In genomic region chr6:52251177-52251879, GRCm38 (mm10) we compare ENCODE assay signal across 32 mouse cellular contexts. TPM values are rescaled to one million over a fixed set of nuclear protein-coding genes. Genes with fewer than 3 reads are reported as not detected.
DNase-seq lines count a peak whose midpoint lies in the region; ATAC-seq lines count a peak whose summit lies in the region.
"Had no signal": no experiment of that assay in that cellular context is flagged by ENCODE, and none has a peak within 500 bp of the region (broad histone marks: within the 10 kb centered on the region; RNA-seq: fewer than 3 reads in every experiment).

No protein-coding gene starts in this region.

- H3K36me3 ChIP-seq in neural tube, embryonic 11.5 days (ENCODE audit: control insufficient read depth, insufficient read depth, low read length): no peaks in the 10 kb centered on the region
- no peaks in the 10 kb centered on the region for H3K36me3 ChIP-seq in limb, embryonic 11.5 days (ENCODE audit: control insufficient read depth, insufficient read depth, low read length)
- H3K36me3 ChIP-seq: embryonic facial prominence, embryonic 12.5 days; forebrain, embryonic 12.5 days; heart, embryonic 12.5 days; hindbrain, embryonic 10.5 days; intestine, embryonic 15.5 days; liver, embryonic 15.5 days; lung, embryonic 15.5 days; midbrain, embryonic 15.5 days; stomach, embryonic 15.5 days had no signal

- DNase-seq in neural tube, embryonic 11.5 days (ENCODE audit: low spot score): peak; percentile 13
- DNase-seq in neural tube, embryonic 10.5 days (ENCODE audit: extremely low spot score, low spot score): no peak
- DNase-seq in NIH3T3 (ENCODE audit: low read depth): peak; percentile 26
- peak; percentile 50 for DNase-seq in limb, embryonic 11.5 days (ENCODE audit: low spot score)
- DNase-seq in naive thymus-derived CD4-positive, alpha-beta T cell, adult 2 months (ENCODE audit: low read depth): peak; percentile 13
- no peak for DNase-seq in kidney, adult 9 months
- DNase-seq in layer of hippocampus, postnatal 25 days (ENCODE audit: extremely low spot score in 1 of 2, low spot score in 1 of 2): no peak
- DNase-seq: adrenal gland, postnatal 10 days; cerebellum, adult 18-20 months; cerebellum, postnatal 14 days; gastrocnemius, adult 2 months; heart, postnatal 10 days; liver; lung, postnatal 36 days; right cerebral cortex, adult 18-20 months; thymus, adult 18-20 months had no signal

- no peaks in the 10 kb centered on the region for H3K9me3 ChIP-seq in neural tube, embryonic 11.5 days (ENCODE audit: control insufficient read depth, low read length)
- no peaks in the 10 kb centered on the region for H3K9me3 ChIP-seq in limb, embryonic 11.5 days (ENCODE audit: control insufficient read depth, low read length)
- H3K9me3 ChIP-seq: embryonic facial prominence, embryonic 12.5 days; forebrain, embryonic 12.5 days; heart, embryonic 12.5 days; hindbrain, embryonic 10.5 days; intestine, embryonic 15.5 days; liver, embryonic 15.5 days; lung, embryonic 15.5 days; midbrain, embryonic 15.5 days; stomach, embryonic 15.5 days had no signal

- H3K27me3 ChIP-seq in neural tube, embryonic 11.5 days (ENCODE audit: control insufficient read depth, insufficient read depth, low read length): peaks cover 91% of the 10 kb centered on the region
- peaks cover 6% of the 10 kb centered on the region; the same call in 1 of the 2 replicates for H3K27me3 ChIP-seq in limb, embryonic 11.5 days (ENCODE audit: control insufficient read depth, insufficient read depth, low read length)
- H3K27me3 ChIP-seq: CH12.LX had no signal

- H3K27ac ChIP-seq in neural tube, embryonic 11.5 days (ENCODE audit: low read depth, low read length): no peak overlapping the region
- H3K27ac ChIP-seq in limb, embryonic 11.5 days (replicated peaks; ENCODE audit: low read depth, low read length): peak overlapping the region; percentile 80
- H3K27ac ChIP-seq: embryonic facial prominence, embryonic 12.5 days; forebrain, embryonic 12.5 days; hindbrain, embryonic 10.5 days; intestine, embryonic 15.5 days; kidney, postnatal 0 days; liver, embryonic 15.5 days; lung, embryonic 15.5 days; midbrain, embryonic 15.5 days; stomach, embryonic 15.5 days had no signal

- no peak for ATAC-seq in neural tube, embryonic 11.5 days (ENCODE audit: insufficient read depth, low FRiP score, low TSS enrichment)
- ATAC-seq in limb, embryonic 11.5 days (ENCODE audit: insufficient number of reproducible peaks, low FRiP score, low TSS enrichment, low read depth): 0 out of 2 replicates have a peak, but pooled peaks have one; percentile 21
- ATAC-seq: hindbrain, embryonic 16.5 days; intestine, embryonic 15.5 days; midbrain, embryonic 15.5 days had no signal

- 0 out of 2 replicates have a peak overlapping the region, but pooled peaks have one; percentile 12 for H3K4me2 ChIP-seq in neural tube, embryonic 11.5 days (ENCODE audit: low read depth)
- peak overlapping the region; percentile 76 for H3K4me2 ChIP-seq in limb, embryonic 11.5 days (ENCODE audit: low read depth, severe bottlenecking)
- H3K4me2 ChIP-seq: embryonic facial prominence, embryonic 12.5 days; forebrain, embryonic 12.5 days; heart, embryonic 12.5 days; intestine, embryonic 15.5 days; liver, embryonic 15.5 days; lung, embryonic 15.5 days; midbrain, embryonic 15.5 days; stomach, embryonic 15.5 days had no signal

- 8% methylated on average over 7 of the region's 7 CpGs for WGBS in neural tube, embryonic 11.5 days
- 6% methylated on average over 7 of the region's 7 CpGs for WGBS in limb, embryonic 11.5 days

- no peak overlapping the region for H3K4me3 ChIP-seq in neural tube, embryonic 11.5 days (ENCODE audit: low read depth, low read length)
- peak overlapping the region; percentile 42 for H3K4me3 ChIP-seq in limb, embryonic 11.5 days (ENCODE audit: low read depth, low read length)
- H3K4me3 ChIP-seq: embryonic facial prominence, embryonic 12.5 days; erythroblast, embryonic 14.5 days; forebrain, embryonic 12.5 days; heart, embryonic 12.5 days; hindbrain, embryonic 10.5 days; intestine, embryonic 15.5 days; liver, embryonic 15.5 days; lung, embryonic 15.5 days; midbrain, embryonic 15.5 days; stomach, embryonic 15.5 days had no signal

- no peak overlapping the region for H3K9ac ChIP-seq in neural tube, embryonic 11.5 days (ENCODE audit: low read length)
- H3K9ac ChIP-seq in limb, embryonic 11.5 days (ENCODE audit: low read length): peak overlapping the region; percentile 87
- H3K9ac ChIP-seq: embryonic facial prominence, embryonic 12.5 days; forebrain, embryonic 12.5 days; heart, embryonic 12.5 days; intestine, embryonic 15.5 days; liver, embryonic 15.5 days; lung, embryonic 15.5 days; midbrain, embryonic 15.5 days; stomach, embryonic 15.5 days had no signal

- H3K4me1 ChIP-seq in neural tube, embryonic 11.5 days (ENCODE audit: control insufficient read depth, insufficient read depth, low read length): 0 out of 2 replicates have a peak, but pooled peaks cover 3% of the 10 kb centered on the region
- peaks cover 13% of the 10 kb centered on the region for H3K4me1 ChIP-seq in limb, embryonic 11.5 days (ENCODE audit: control insufficient read depth, insufficient read depth, low read length)
- H3K4me1 ChIP-seq: liver, embryonic 15.5 days; midbrain, embryonic 15.5 days had no signal

RNA-seq across cellular contexts. Expression of gene Hoxa11, which starts 5.7 kb away (rescaled TPM):
- 6.0 and 6.7 TPM in 2 replicates for polyA plus RNA-seq in neural tube, embryonic 11.5 days (2014; fragmentation: Nextera tagmentation; extraction: Ambion mirVana)
- 66.3 and 78.0 TPM in 2 replicates for polyA plus RNA-seq in limb, embryonic 11.5 days (2014; fragmentation: Nextera tagmentation; extraction: Ambion mirVana)
- total RNA-seq in layer of hippocampus, postnatal 25 days (2021): not detected
- total RNA-seq: adrenal gland, postnatal 10 days; CH12.LX; heart, postnatal 10 days; layer of hippocampus, postnatal 10 days; megakaryocyte-erythroid progenitor cell, adult 5-6 weeks; MEL had no signal
- polyA plus RNA-seq: erythroblast, embryonic 14.5 days; forebrain, embryonic 12.5 days; heart, embryonic 12.5 days; hindbrain, embryonic 10.5 days; hindbrain, embryonic 16.5 days; liver, embryonic 15.5 days; lung, embryonic 15.5 days had no signal

RNA-seq across cellular contexts. Expression of gene Hoxa13, which starts 9.4 kb away (rescaled TPM):
- polyA plus RNA-seq in neural tube, embryonic 11.5 days (2014; fragmentation: Nextera tagmentation; extraction: Ambion mirVana): 0.11 and 0.26 TPM in 2 replicates
- 25.1 and 29.7 TPM in 2 replicates for polyA plus RNA-seq in limb, embryonic 11.5 days (2014; fragmentation: Nextera tagmentation; extraction: Ambion mirVana)
- total RNA-seq in layer of hippocampus, postnatal 25 days (2021): not detected
- total RNA-seq: adrenal gland, postnatal 10 days; heart, postnatal 10 days; layer of hippocampus, postnatal 10 days; megakaryocyte-erythroid progenitor cell, adult 5-6 weeks; MEL had no signal
- polyA plus RNA-seq: embryonic facial prominence, embryonic 12.5 days; erythroblast, embryonic 14.5 days; forebrain, embryonic 12.5 days; heart, embryonic 12.5 days; hindbrain, embryonic 10.5 days; hindbrain, embryonic 16.5 days; kidney, postnatal 0 days; liver, embryonic 15.5 days; lung, embryonic 15.5 days; midbrain, embryonic 15.5 days; stomach, embryonic 15.5 days had no signal

RNA-seq across cellular contexts. Expression of gene Hoxa10, which starts 10.7 kb away (rescaled TPM):
- 70.6 and 72.8 TPM in 2 replicates for polyA plus RNA-seq in neural tube, embryonic 11.5 days (2014; fragmentation: Nextera tagmentation; extraction: Ambion mirVana)
- 274 and 278 TPM in 2 replicates for polyA plus RNA-seq in limb, embryonic 11.5 days (2014; fragmentation: Nextera tagmentation; extraction: Ambion mirVana)
- total RNA-seq in layer of hippocampus, postnatal 25 days (2021): not detected
- total RNA-seq: heart, postnatal 10 days; layer of hippocampus, postnatal 10 days; megakaryocyte-erythroid progenitor cell, adult 5-6 weeks; MEL had no signal
- polyA plus RNA-seq: erythroblast, embryonic 14.5 days; forebrain, embryonic 12.5 days; hindbrain, embryonic 10.5 days; hindbrain, embryonic 16.5 days had no signal

RNA-seq across cellular contexts. Expression of gene Hoxa9, which starts 20.4 kb away (rescaled TPM):
- polyA plus RNA-seq in neural tube, embryonic 11.5 days (2014; fragmentation: Nextera tagmentation; extraction: Ambion mirVana): 98.8 and 105 TPM in 2 replicates
- 86.7 and 90.5 TPM in 2 replicates for polyA plus RNA-seq in limb, embryonic 11.5 days (2014; fragmentation: Nextera tagmentation; extraction: Ambion mirVana)
- total RNA-seq in layer of hippocampus, postnatal 25 days (2021): not detected
- total RNA-seq: heart, postnatal 10 days; layer of hippocampus, postnatal 10 days; MEL had no signal
- polyA plus RNA-seq: embryonic facial prominence, embryonic 12.5 days; erythroblast, embryonic 14.5 days; forebrain, embryonic 12.5 days; hindbrain, embryonic 10.5 days; midbrain, embryonic 15.5 days had no signal

RNA-seq across cellular contexts. Expression of gene Hoxa7, which starts 29.7 kb away (rescaled TPM):
- polyA plus RNA-seq in neural tube, embryonic 11.5 days (2014; fragmentation: Nextera tagmentation; extraction: Ambion mirVana): 61.2 and 71.3 TPM in 2 replicates
- polyA plus RNA-seq in limb, embryonic 11.5 days (2014; fragmentation: Nextera tagmentation; extraction: Ambion mirVana): 14.7 and 16.2 TPM in 2 replicates
- total RNA-seq in layer of hippocampus, postnatal 25 days (2021): not detected
- total RNA-seq: layer of hippocampus, postnatal 10 days; MEL had no signal
- polyA plus RNA-seq: forebrain, embryonic 12.5 days; heart, embryonic 12.5 days; hindbrain, embryonic 10.5 days; midbrain, embryonic 15.5 days had no signal

Comparison
In these comparisons a context has a peak if more than half of its experiments do, and no peak if none do; other contexts are left out.
1. DNase-seq: peak in neural tube, embryonic 11.5 days (single experiment), NIH3T3 (single experiment), limb, embryonic 11.5 days (single experiment) and naive thymus-derived CD4-positive, alpha-beta T cell, adult 2 months (single experiment); none in neural tube, embryonic 10.5 days (single experiment), kidney, adult 9 months (single experiment) and layer of hippocampus, postnatal 25 days (0 of 2).
2. RNA of gene Hoxa13, which starts 9.4 kb away (polyA plus RNA-seq): 25.1 to 29.7 TPM in limb, embryonic 11.5 days; 0.11 to 0.26 TPM in neural tube, embryonic 11.5 days; every median in the first group is over 10 times any median in the second.